Mouse (Mus musculus) spleen, adult 2 months (tissue): ENCODE measurements at regions not wholly inside any gene's neighbourhood (a gene's known extent, or its start where the extent isn't known, plus 50 kb on each side); places are given as distances from the start of the nearest gene placed in this dataset.

Source experiments
- DNase-seq, 2 experiments: peaks; one replicate each; pipeline versions ENCODE4 v3.0.0 to v3.0.0-alpha.2; 2012 to 2021; ENCODE audit warnings: low spot score in 2 of 2, low read depth in 1 of 2
- H3K27ac ChIP-seq: fragments of 200-500 bp; 2 replicates; pipeline ENCODE4 v1.5.1; 2012; ENCODE audit warnings: low read length, inconsistent platforms; ENCODE audit not compliant: insufficient read depth
- H3K27me3 ChIP-seq: fragments of 200-500 bp; 2 replicates; pipeline ENCODE4 v1.6.1; 2012; ENCODE audit warnings: mild to moderate bottlenecking, moderate library complexity, low read length, inconsistent platforms; ENCODE audit not compliant: control insufficient read depth, insufficient read depth
- H3K36me3 ChIP-seq: fragments of 200-500 bp; 2 replicates; pipeline ENCODE4 v1.6.1; 2012; ENCODE audit warnings: mild to moderate bottlenecking, low read length, inconsistent platforms; ENCODE audit not compliant: control insufficient read depth, insufficient read depth
- H3K4me1 ChIP-seq: fragments of 200-500 bp; 2 replicates; pipeline ENCODE4 v1.6.1; 2011; ENCODE audit warnings: inconsistent platforms; ENCODE audit not compliant: control insufficient read depth, insufficient read depth, insufficient read length
- H3K4me3 ChIP-seq: fragments of 200-500 bp; 2 replicates; pipeline ENCODE4 v1.5.1; 2011; ENCODE audit warnings: mild to moderate bottlenecking, inconsistent platforms; ENCODE audit not compliant: insufficient read depth, insufficient read length; ENCODE audit errors: extremely low read depth
- CTCF ChIP-seq: fragments of 200-500 bp; IDR thresholded peaks from 2 replicates; pipeline ENCODE4 v1.5.1; 2011; ENCODE audit warnings: mild to moderate bottlenecking, inconsistent platforms; ENCODE audit not compliant: insufficient read depth, insufficient read length, insufficient replicate concordance; ENCODE audit errors: extremely low read depth
- POLR2A ChIP-seq: fragments of 200-500 bp; IDR thresholded peaks from 2 replicates; pipeline ENCODE4 v1.6.1; 2011; ENCODE audit warnings: low read depth, low read length, inconsistent platforms
- WGBS: fragments of 180-500 bp; shearing (Covaris S2); methylation state at CpG from one replicate; pipeline ENCODE4 v1.1.7; 2018; 5-methylcytosine and 5-hydroxymethylcytosine counted together

GRCm38 (mm10) chr16:29993111-29993510, 71.1 kb upstream of the Hes1 start:
- no peak overlapping the region for H3K27ac ChIP-seq
- H3K36me3 ChIP-seq, result no peaks in the 10 kb centered on the region
- peaks cover 7% of the 10 kb centered on the region; the same call in 1 of the 2 replicates for H3K4me1 ChIP-seq
- WGBS, result 53% methylated on average over 7 of the region's 7 CpGs
- no peaks in the 10 kb centered on the region for H3K27me3 ChIP-seq
- DNase-seq, result no peak
- no peak overlapping the region for H3K4me3 ChIP-seq
- no peak for TF ChIP-seq CTCF
- no peak for TF ChIP-seq POLR2A

- H3K4me3 ChIP-seq, result no peak overlapping the region
- 85% methylated on average over 6 of the region's 6 CpGs for WGBS
- TF ChIP-seq POLR2A, result no peak
- no peak for TF ChIP-seq CTCF
- H3K4me1 ChIP-seq, result peaks cover 7% of the 10 kb centered on the region; the same call in 1 of the 2 replicates
- no peaks in the 10 kb centered on the region for H3K36me3 ChIP-seq
- H3K27ac ChIP-seq, result no peak overlapping the region
- H3K27me3 ChIP-seq, result no peaks in the 10 kb centered on the region
- no peak for DNase-seq
Measured at GRCm38 (mm10) chr16:29993535-29993934, 70.6 kb upstream of the Hes1 start.

- 31% methylated on average over 12 of the region's 12 CpGs for WGBS
Measured at GRCm38 (mm10) chr16:29996139-29997069, 67.8 kb upstream of the Hes1 start.

GRCm38 (mm10) chr16:30000166-30000565, 64.0 kb upstream of the Hes1 start:
- H3K27me3 ChIP-seq, result no peaks in the 10 kb centered on the region
- no peak overlapping the region for H3K4me3 ChIP-seq
- no peaks in the 10 kb centered on the region; the same call in 1 of the 2 replicates for H3K4me1 ChIP-seq
- H3K27ac ChIP-seq, result no peak overlapping the region
- no peak for DNase-seq
- WGBS, result 85% methylated on average over 2 of the region's 2 CpGs
- TF ChIP-seq POLR2A, result no peak
- no peak for TF ChIP-seq CTCF
- no peaks in the 10 kb centered on the region for H3K36me3 ChIP-seq

More at GRCm38 (mm10) chr16:29996139-29997069, 67.8 kb upstream of the Hes1 start:
- TF ChIP-seq POLR2A, result no peak
- TF ChIP-seq CTCF, result no peak
- H3K4me3 ChIP-seq, result no peak overlapping the region
- no peaks in the 10 kb centered on the region; the same call in 1 of the 2 replicates for H3K4me1 ChIP-seq
- H3K36me3 ChIP-seq, result no peaks in the 10 kb centered on the region
- no peak overlapping the region for H3K27ac ChIP-seq
- DNase-seq, result no peak
- H3K27me3 ChIP-seq, result no peaks in the 10 kb centered on the region

- WGBS, result 73% methylated on average over 3 of the region's 3 CpGs
- H3K4me1 ChIP-seq, result peaks cover 6% of the 10 kb centered on the region
- TF ChIP-seq POLR2A, result no peak
- no peak for TF ChIP-seq CTCF
- DNase-seq, result no peak
- H3K4me3 ChIP-seq, result no peak overlapping the region
- no peak overlapping the region for H3K27ac ChIP-seq
- H3K27me3 ChIP-seq, result no peaks in the 10 kb centered on the region
- H3K36me3 ChIP-seq, result no peaks in the 10 kb centered on the region
Measured at GRCm38 (mm10) chr16:30005124-30005523, 59.1 kb upstream of the Hes1 start.

- DNase-seq, result no peak
- TF ChIP-seq POLR2A, result no peak
- TF ChIP-seq CTCF, result no peak
- no peaks in the 10 kb centered on the region for H3K27me3 ChIP-seq
Measured at GRCm38 (mm10) chr16:30006826-30007225, 57.4 kb upstream of the Hes1 start.

More at GRCm38 (mm10) chr16:30006826-30007225, 57.4 kb upstream of the Hes1 start:
- 80% methylated on average over 4 of the region's 4 CpGs for WGBS
- peaks cover 6% of the 10 kb centered on the region for H3K4me1 ChIP-seq
- H3K4me3 ChIP-seq, result no peak overlapping the region
- H3K27ac ChIP-seq, result no peak overlapping the region
- no peaks in the 10 kb centered on the region for H3K36me3 ChIP-seq
